Mouse (Mus musculus): ENCODE results near the gene Olfr1016. TPM values are rescaled to one million over a fixed set of nuclear protein-coding genes. Genes with fewer than 3 reads are reported as not detected.

Olfr1016 gene
- not detected in 2 replicates for polyA plus RNA-seq (2012; rRNA removed)

- TF ChIP-seq CTCF (IDR thresholded peaks at IDR 0.05; ENCODE audit: borderline replicate concordance, extremely low read depth, insufficient read depth, insufficient read length) = no peak
- no peak for TF ChIP-seq POLR2A (IDR thresholded peaks at IDR 0.05; ENCODE audit: borderline replicate concordance, extremely low read depth, insufficient read depth, insufficient read length, poor library complexity, severe bottlenecking)
- DNase-seq (ENCODE audit: low read depth) = no peak
These were observed at the start of gene Olfr1016 for GRCm38 (mm10) chr2:85802444-85802843. Gene Olfr1016, minus strand, starts transcription at chr2:85802544.

DNA sequence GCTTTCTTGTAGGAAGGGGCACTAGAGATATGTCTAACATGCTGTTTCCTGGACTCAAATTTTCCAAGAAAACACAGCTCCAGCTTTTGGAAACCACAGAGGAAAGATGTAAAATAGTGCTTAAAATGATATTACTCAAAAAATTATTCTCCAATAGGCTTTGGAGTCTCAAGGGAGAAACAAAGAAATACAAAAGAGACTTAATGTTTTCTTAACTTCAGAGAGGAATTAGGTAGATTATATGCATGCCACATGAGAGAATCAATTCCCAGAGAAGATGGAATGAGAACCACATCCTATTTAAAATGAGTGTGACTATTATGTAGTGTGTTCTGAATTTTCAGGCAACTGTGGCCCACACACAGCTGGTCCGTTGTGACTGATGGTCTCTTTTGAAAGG, 44.4 kb upstream of the Olfr1016 start, which contains the start of gene Olfr1020:
Olfr1020 (plus strand) TSS at position 301 of the 400 bp plus-strand sequence.
- TF ChIP-seq CTCF (IDR thresholded peaks at IDR 0.05; ENCODE audit: borderline replicate concordance, extremely low read depth, insufficient read depth, insufficient read length) (no peak), POLR2A (IDR thresholded peaks at IDR 0.05; ENCODE audit: borderline replicate concordance, extremely low read depth, insufficient read depth, insufficient read length, poor library complexity, severe bottlenecking) (no peak)

GRCm38 (mm10) chr2:85845383-85845782, 43.0 kb upstream of the Olfr1016 start, which contains the start of gene Olfr1019:
Gene Olfr1019, minus strand, starts transcription at chr2:85845483.
- no peak for TF ChIP-seq POLR2A (IDR thresholded peaks at IDR 0.05; ENCODE audit: borderline replicate concordance, extremely low read depth, insufficient read depth, insufficient read length, poor library complexity, severe bottlenecking)
- no peak for TF ChIP-seq CTCF (IDR thresholded peaks at IDR 0.05; ENCODE audit: borderline replicate concordance, extremely low read depth, insufficient read depth, insufficient read length)

More for the DNA sequence above, 44.4 kb upstream of the Olfr1016 start, which contains the start of gene Olfr1020:
- DNase-seq (ENCODE audit: low read depth) = no peak

DNA sequence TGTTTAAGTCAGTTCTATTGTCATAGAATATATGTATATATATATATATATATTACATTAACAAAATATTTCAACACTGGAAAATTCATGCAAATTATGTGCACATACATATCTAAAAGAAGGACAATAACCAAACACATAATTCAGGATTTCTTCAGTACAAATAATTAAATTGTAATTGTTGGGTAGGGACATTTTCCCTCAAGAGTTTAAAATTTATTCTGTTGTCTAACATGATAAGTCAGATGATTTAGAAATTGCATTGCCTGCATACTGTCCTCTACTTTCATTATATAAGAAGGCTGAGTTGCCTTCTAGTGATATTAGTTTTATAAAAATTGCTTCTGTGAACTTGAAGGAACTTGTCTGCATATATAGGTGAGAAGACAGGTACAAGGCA, 15.8 kb upstream of the Olfr1016 start, which contains the start of gene Olfr1018:
Olfr1018 (plus strand) TSS at position 301 of the 400 bp plus-strand sequence.
- DNase-seq (ENCODE audit: low read depth) = no peak

More at GRCm38 (mm10) chr2:85845383-85845782, 43.0 kb upstream of the Olfr1016 start, which contains the start of gene Olfr1019:
- no peak for DNase-seq (ENCODE audit: low read depth)

GRCm38 (mm10) chr2:85804501-85804900, 2.2 kb upstream of the Olfr1016 start:
- TF ChIP-seq POLR2A (IDR thresholded peaks at IDR 0.05; ENCODE audit: borderline replicate concordance, extremely low read depth, insufficient read depth, insufficient read length, poor library complexity, severe bottlenecking) (no peak), CTCF (IDR thresholded peaks at IDR 0.05; ENCODE audit: borderline replicate concordance, extremely low read depth, insufficient read depth, insufficient read length) (no peak)
- no peak for DNase-seq (ENCODE audit: low read depth)

More for the DNA sequence above, 15.8 kb upstream of the Olfr1016 start, which contains the start of gene Olfr1018:
- TF ChIP-seq POLR2A (IDR thresholded peaks at IDR 0.05; ENCODE audit: borderline replicate concordance, extremely low read depth, insufficient read depth, insufficient read length, poor library complexity, severe bottlenecking) (no peak), CTCF (IDR thresholded peaks at IDR 0.05; ENCODE audit: borderline replicate concordance, extremely low read depth, insufficient read depth, insufficient read length) (no peak)

DNA sequence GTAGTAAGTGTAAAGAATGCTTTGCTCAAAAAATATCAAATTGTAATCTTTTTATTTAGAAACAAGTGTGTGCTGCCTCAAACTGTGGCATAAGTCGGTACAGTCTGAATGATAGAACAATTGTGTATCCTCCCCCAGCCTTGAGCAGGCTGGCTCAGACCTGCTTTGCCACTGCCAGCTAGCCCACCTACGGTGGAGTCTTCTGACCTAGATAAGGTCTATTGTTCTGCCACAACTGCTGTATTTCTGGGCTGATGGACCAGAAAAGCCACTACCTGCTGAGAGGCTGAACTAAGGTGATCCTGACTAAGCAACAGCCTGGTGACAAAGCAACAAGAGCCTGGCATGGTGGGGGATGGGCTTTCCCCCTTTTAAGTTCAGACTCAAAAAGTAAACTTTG, 10.0 kb downstream of the Olfr1016 start:
- DNase-seq (ENCODE audit: low read depth) = peak; percentile 37
- TF ChIP-seq CTCF (IDR thresholded peaks at IDR 0.05; ENCODE audit: borderline replicate concordance, extremely low read depth, insufficient read depth, insufficient read length) (no peak), POLR2A (IDR thresholded peaks at IDR 0.05; ENCODE audit: borderline replicate concordance, extremely low read depth, insufficient read depth, insufficient read length, poor library complexity, severe bottlenecking) (no peak)

DNA sequence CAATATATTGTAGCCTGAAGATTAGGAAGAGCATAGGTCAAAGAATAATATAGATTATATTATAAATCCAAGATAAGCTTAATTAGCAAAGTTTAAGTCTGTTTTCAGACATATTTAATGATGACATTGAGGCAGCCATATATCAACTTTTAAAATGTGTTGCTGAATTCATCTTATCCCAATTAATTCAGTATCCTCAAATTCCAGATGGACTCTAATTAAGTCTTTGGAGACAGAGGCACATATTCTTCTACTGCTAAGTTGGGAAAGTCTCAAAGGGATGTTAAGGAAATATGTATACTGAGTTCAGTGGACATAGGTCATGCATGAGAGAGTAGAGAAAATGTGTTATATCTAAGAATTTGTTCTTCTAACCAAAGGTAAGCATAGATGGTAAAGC, 20.6 kb downstream of the Olfr1016 start, which contains the start of gene Olfr1015:
Olfr1015 (plus strand) TSS at position 301 of the 400 bp plus-strand sequence.
- TF ChIP-seq POLR2A (IDR thresholded peaks at IDR 0.05; ENCODE audit: borderline replicate concordance, extremely low read depth, insufficient read depth, insufficient read length, poor library complexity, severe bottlenecking) = no peak
- no peak for TF ChIP-seq CTCF (IDR thresholded peaks at IDR 0.05; ENCODE audit: borderline replicate concordance, extremely low read depth, insufficient read depth, insufficient read length)
- DNase-seq (ENCODE audit: low read depth) = no peak

- TF ChIP-seq POLR2A (IDR thresholded peaks at IDR 0.05; ENCODE audit: borderline replicate concordance, extremely low read depth, insufficient read depth, insufficient read length, poor library complexity, severe bottlenecking) (no peak), CTCF (IDR thresholded peaks at IDR 0.05; ENCODE audit: borderline replicate concordance, extremely low read depth, insufficient read depth, insufficient read length) (no peak)
- no peak for DNase-seq (ENCODE audit: low read depth)
These were observed 29.9 kb downstream of the Olfr1016 start, which contains the start of gene Olfr1014 for GRCm38 (mm10) chr2:85772413-85772812. Gene Olfr1014, plus strand, starts transcription at chr2:85772713.

DNA sequence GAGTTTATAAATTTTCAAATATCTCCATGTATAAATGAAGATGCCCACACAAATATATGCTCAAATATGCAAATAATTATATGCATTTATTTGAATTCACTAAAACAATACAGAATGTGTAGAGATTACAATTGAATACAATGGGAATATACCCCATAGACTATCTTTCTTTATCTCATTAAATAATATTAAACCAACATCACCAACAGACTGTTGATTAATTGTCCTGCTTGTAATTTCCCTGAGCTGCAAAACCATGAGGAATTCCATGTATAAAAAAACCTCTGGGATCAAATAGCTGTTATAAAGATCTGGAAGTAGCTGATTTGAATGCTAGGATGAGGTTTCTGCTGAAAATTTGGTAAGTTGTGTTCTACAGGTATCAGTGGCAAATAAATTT, 35.5 kb downstream of the Olfr1016 start, which contains the start of gene Olfr1013:
Olfr1013 (plus strand) TSS at position 301 of the 400 bp plus-strand sequence.
- TF ChIP-seq CTCF (IDR thresholded peaks at IDR 0.05; ENCODE audit: borderline replicate concordance, extremely low read depth, insufficient read depth, insufficient read length) = no peak
- no peak for TF ChIP-seq POLR2A (IDR thresholded peaks at IDR 0.05; ENCODE audit: borderline replicate concordance, extremely low read depth, insufficient read depth, insufficient read length, poor library complexity, severe bottlenecking)
- no peak for DNase-seq (ENCODE audit: low read depth)

DNA sequence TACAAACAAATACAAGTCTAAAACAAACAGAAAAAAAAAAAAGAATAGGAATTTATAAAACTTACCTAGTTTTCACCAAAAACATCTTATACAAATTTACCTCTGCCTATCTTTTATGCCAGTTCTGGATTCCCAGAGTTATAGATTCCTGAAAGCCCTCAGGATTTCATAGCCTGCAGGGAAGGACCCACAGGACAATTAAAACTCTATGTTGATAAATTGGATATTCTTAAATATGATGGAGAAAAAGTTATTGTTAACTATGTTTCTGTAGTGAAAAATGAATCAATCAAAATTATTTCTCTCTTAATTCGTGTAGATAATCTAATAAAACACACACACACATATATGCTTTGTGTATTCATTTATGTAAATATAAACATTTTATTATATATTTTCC, 39.7 kb downstream of the Olfr1016 start, which contains the start of gene Olfr1012:
Olfr1012 (minus strand) TSS at position 101 of the 400 bp plus-strand sequence.
- DNase-seq (ENCODE audit: low read depth) = no peak
- TF ChIP-seq POLR2A (IDR thresholded peaks at IDR 0.05; ENCODE audit: borderline replicate concordance, extremely low read depth, insufficient read depth, insufficient read length, poor library complexity, severe bottlenecking) (no peak), CTCF (IDR thresholded peaks at IDR 0.05; ENCODE audit: borderline replicate concordance, extremely low read depth, insufficient read depth, insufficient read length) (no peak)

DNA sequence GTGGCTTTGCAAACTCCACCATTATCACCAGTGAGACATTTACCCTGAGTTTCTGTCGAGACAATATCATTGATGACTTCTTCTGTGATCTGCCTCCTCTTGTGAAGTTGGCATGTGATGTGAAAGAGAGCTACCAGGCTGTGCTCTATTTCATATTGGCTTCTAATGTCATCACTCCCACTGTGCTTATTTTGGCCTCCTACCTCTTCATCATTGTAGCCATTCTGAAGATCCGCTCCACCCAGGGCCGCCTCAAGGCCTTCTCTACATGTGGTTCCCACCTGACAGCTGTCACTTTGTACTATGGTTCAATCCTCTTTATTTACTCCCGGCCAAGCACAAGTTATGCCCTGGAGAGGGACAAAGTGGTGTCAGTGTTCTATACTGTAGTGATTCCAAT, 48.5 kb downstream of the Olfr1016 start:
- DNase-seq (ENCODE audit: low read depth) = no peak
- TF ChIP-seq CTCF (IDR thresholded peaks at IDR 0.05; ENCODE audit: borderline replicate concordance, extremely low read depth, insufficient read depth, insufficient read length) (no peak), POLR2A (IDR thresholded peaks at IDR 0.05; ENCODE audit: borderline replicate concordance, extremely low read depth, insufficient read depth, insufficient read length, poor library complexity, severe bottlenecking) (no peak)

Other genes starting within 250 kb of the Olfr1016 start
- gene Olfr996, start 223.3 kb downstream of the Olfr1016 start, polyA plus RNA-seq (2012; rRNA removed) = not detected in 2 replicates
- gene Olfr998, start 213.6 kb downstream of the Olfr1016 start, polyA plus RNA-seq (2012; rRNA removed) = not detected in 2 replicates
- gene Olfr1000, start 190.6 kb downstream of the Olfr1016 start, polyA plus RNA-seq (2012; rRNA removed) = not detected in 2 replicates
- gene Olfr1002, start 151.8 kb downstream of the Olfr1016 start, polyA plus RNA-seq (2012; rRNA removed) = not detected in 2 replicates
- not detected in 2 replicates for gene Olfr154, start 138.1 kb downstream of the Olfr1016 start, polyA plus RNA-seq (2012; rRNA removed)
- gene Olfr1006, start 123.8 kb downstream of the Olfr1016 start, polyA plus RNA-seq (2012; rRNA removed) = not detected in 2 replicates
- not detected in 2 replicates for gene Olfr1008, start 113.1 kb downstream of the Olfr1016 start, polyA plus RNA-seq (2012; rRNA removed)
- not detected in 2 replicates for gene Olfr1009, start 87.1 kb downstream of the Olfr1016 start, polyA plus RNA-seq (2012; rRNA removed)
- not detected in 2 replicates for gene Olfr1012, start 39.8 kb downstream of the Olfr1016 start, polyA plus RNA-seq (2012; rRNA removed)
- gene Olfr1013, start 35.4 kb downstream of the Olfr1016 start, polyA plus RNA-seq (2012; rRNA removed) = not detected in 2 replicates
- not detected in 2 replicates for gene Olfr1014, start 29.8 kb downstream of the Olfr1016 start, polyA plus RNA-seq (2012; rRNA removed)
- gene Olfr1015, start 20.5 kb downstream of the Olfr1016 start, polyA plus RNA-seq (2012; rRNA removed) = not detected in 2 replicates
- not detected in 2 replicates for gene Olfr1018, start 15.9 kb upstream of the Olfr1016 start, polyA plus RNA-seq (2012; rRNA removed)
- 0.08 TPM in 1 of 2 replicates, not detected in the other for gene Olfr1019, start 42.9 kb upstream of the Olfr1016 start, polyA plus RNA-seq (2012; rRNA removed)
- not detected in 2 replicates for gene Olfr1020, start 44.5 kb upstream of the Olfr1016 start, polyA plus RNA-seq (2012; rRNA removed)
- gene Olfr1022, start 66.0 kb upstream of the Olfr1016 start, polyA plus RNA-seq (2012; rRNA removed) = not detected in 2 replicates
- not detected in 2 replicates for gene Olfr1023, start 83.1 kb upstream of the Olfr1016 start, polyA plus RNA-seq (2012; rRNA removed)
- not detected in 2 replicates for gene Olfr1024, start 102.5 kb upstream of the Olfr1016 start, polyA plus RNA-seq (2012; rRNA removed)
- gene Olfr1025-ps1, start 112.6 kb upstream of the Olfr1016 start, polyA plus RNA-seq (2012; rRNA removed) = not detected in 2 replicates
- not detected in 2 replicates for gene Olfr1026, start 119.0 kb upstream of the Olfr1016 start, polyA plus RNA-seq (2012; rRNA removed)
- gene Olfr1028, start 147.9 kb upstream of the Olfr1016 start, polyA plus RNA-seq (2012; rRNA removed) = not detected in 2 replicates
- gene Olfr1029, start 171.4 kb upstream of the Olfr1016 start, polyA plus RNA-seq (2012; rRNA removed) = not detected in 2 replicates
- not detected in 2 replicates for gene Olfr1030, start 176.7 kb upstream of the Olfr1016 start, polyA plus RNA-seq (2012; rRNA removed)
- not detected in 2 replicates for gene Olfr1031, start 187.8 kb upstream of the Olfr1016 start, polyA plus RNA-seq (2012; rRNA removed)
- not detected in 2 replicates for gene Olfr1032, start 203.0 kb upstream of the Olfr1016 start, polyA plus RNA-seq (2012; rRNA removed)
- 0.04 and 0.06 TPM in 2 replicates for gene Olfr1033, start 218.1 kb upstream of the Olfr1016 start, polyA plus RNA-seq (2012; rRNA removed)
- not detected in 2 replicates for gene Olfr1034, start 243.3 kb upstream of the Olfr1016 start, polyA plus RNA-seq (2012; rRNA removed)

All from brain, embryonic 14.5 days (tissue).